Mouse (Mus musculus) brain, embryonic 14.5 days (tissue): ENCODE measurements at regions not wholly inside any gene's neighbourhood (a gene's known extent, or its start where the extent isn't known, plus 50 kb on each side); places are given as distances from the start of the nearest gene placed in this dataset.

Source experiments
- CTCF ChIP-seq: fragments of 200-500 bp; IDR thresholded peaks from 2 replicates; pipeline ENCODE4 v1.5.1; 2012; ENCODE audit warnings: inconsistent platforms, mild to moderate bottlenecking, moderate library complexity, borderline replicate concordance; ENCODE audit not compliant: insufficient read depth, insufficient read length; ENCODE audit errors: extremely low read depth
- POLR2A ChIP-seq: fragments of 200-500 bp; IDR thresholded peaks from 2 replicates; pipeline ENCODE4 v1.6.1; 2012; ENCODE audit warnings: mild to moderate bottlenecking, inconsistent platforms, borderline replicate concordance; ENCODE audit not compliant: poor library complexity, insufficient read depth, insufficient read length, severe bottlenecking; ENCODE audit errors: extremely low read depth

DNA sequence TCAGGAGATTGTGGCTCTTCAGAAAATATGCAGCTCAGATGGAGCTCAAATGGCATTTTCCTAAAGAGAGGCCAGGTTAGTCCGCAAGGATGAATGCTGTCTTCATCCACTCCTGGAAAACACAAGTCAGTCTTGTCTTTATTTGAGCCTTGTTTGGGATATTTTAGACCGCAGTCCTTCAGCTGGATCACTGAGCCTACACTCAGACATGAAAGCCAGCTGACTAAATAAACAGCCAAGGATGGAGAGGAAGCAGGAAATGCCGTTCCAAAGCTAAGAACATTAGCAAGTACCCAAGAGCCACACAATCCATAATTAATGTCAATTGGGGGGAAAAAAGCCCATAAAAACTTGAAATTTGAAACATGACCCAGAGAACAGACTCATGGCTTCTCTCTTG is 584.8 kb downstream of the Zfp706 start:
- TF ChIP-seq POLR2A (no peak), CTCF (no peak)
